Mouse (Mus musculus) lung, postnatal 0 days (tissue): ENCODE results near the gene Tubb2a. TPM values are rescaled to one million over a fixed set of nuclear protein-coding genes. Genes with fewer than 3 reads are reported as not detected.
A peak's percentile ranks its signal among the peaks of the same experiment; 100 is the strongest.

Experiments used
- ATAC-seq: fragments of 200-750 bp; cut with Nextera tagmentation; 2 replicates; pipeline ENCODE4 v1.8.0; 2017; ENCODE audit warnings: moderate library complexity
- DNase-seq: peaks from one replicate; pipeline ENCODE4 v3.0.0-alpha.2; 2016; ENCODE audit warnings: low spot score
- H3K27ac ChIP-seq: fragments of 300-500 bp; sonication (generic); 2 replicates; pipeline ENCODE4 v1.5.1; 2014; ENCODE audit warnings: antibody characterized with exemption, mild to moderate bottlenecking, low read length, mixed read lengths
- H3K27me3 ChIP-seq: fragments of 300-500 bp; sonication (generic); replicated peaks from 2 replicates; pipeline ENCODE4 v1.6.1; 2014; ENCODE audit warnings: low read length, mixed read lengths; ENCODE audit not compliant: insufficient read depth
- H3K36me3 ChIP-seq: fragments of 300-500 bp; sonication (generic); 2 replicates; pipeline ENCODE4 v1.6.1; 2014; ENCODE audit warnings: low read length, mixed read lengths; ENCODE audit not compliant: insufficient read depth
- H3K4me1 ChIP-seq: fragments of 300-500 bp; sonication (generic); 2 replicates; pipeline ENCODE4 v1.6.1; 2014; ENCODE audit warnings: antibody characterized with exemption, low read depth, low read length, mixed read lengths; ENCODE audit not compliant: insufficient read depth
- H3K4me2 ChIP-seq: fragments of 300-500 bp; sonication (generic); replicated peaks from 2 replicates; pipeline ENCODE4 v1.6.1; 2014; ENCODE audit warnings: low read depth, mild to moderate bottlenecking, low read length, moderate library complexity, mixed read lengths
- H3K4me3 ChIP-seq: fragments of 300-500 bp; sonication (generic); 2 replicates; pipeline ENCODE4 v1.5.1; 2014; ENCODE audit warnings: low read depth, low read length
- H3K9ac ChIP-seq: fragments of 300-500 bp; sonication (generic); replicated peaks from 2 replicates; pipeline ENCODE4 v1.6.1; 2014; ENCODE audit warnings: low read depth, mild to moderate bottlenecking
- H3K9me3 ChIP-seq: fragments of 300-500 bp; sonication (generic); 2 replicates; pipeline ENCODE4 v1.6.1; 2016; ENCODE audit warnings: low read length, mixed read lengths
- CTCF ChIP-seq: IDR thresholded peaks from 2 replicates; pipeline ENCODE4 v1.5.1; 2016; ENCODE audit warnings: antibody characterized with exemption, mild to moderate bottlenecking
- EP300 ChIP-seq: IDR thresholded peaks from 2 replicates; pipeline ENCODE4 v1.6.1; 2016; ENCODE audit warnings: antibody characterized with exemption, mild to moderate bottlenecking, control low read depth
- WGBS: fragments of 180-500 bp; shearing (Covaris S2); extraction: QIAGEN DNeasy Blood & Tissue Kit; methylation state at CpG from one replicate; pipeline ENCODE4 v1.1.7; 2014; 5-methylcytosine and 5-hydroxymethylcytosine counted together
- polyA plus RNA-seq: library from polyadenylated mRNA; unstranded; fragments of >200 nt; fragmentation: Nextera tagmentation; extraction: Ambion mirVana; gene quantifications from 2 replicates; pipeline ENCODE4 v1.2.1, GENCODE M21; 2015

The Tubb2a gene
- polyA plus RNA-seq, 1 experiment from 2014 or later, result 167 TPM

DNA sequence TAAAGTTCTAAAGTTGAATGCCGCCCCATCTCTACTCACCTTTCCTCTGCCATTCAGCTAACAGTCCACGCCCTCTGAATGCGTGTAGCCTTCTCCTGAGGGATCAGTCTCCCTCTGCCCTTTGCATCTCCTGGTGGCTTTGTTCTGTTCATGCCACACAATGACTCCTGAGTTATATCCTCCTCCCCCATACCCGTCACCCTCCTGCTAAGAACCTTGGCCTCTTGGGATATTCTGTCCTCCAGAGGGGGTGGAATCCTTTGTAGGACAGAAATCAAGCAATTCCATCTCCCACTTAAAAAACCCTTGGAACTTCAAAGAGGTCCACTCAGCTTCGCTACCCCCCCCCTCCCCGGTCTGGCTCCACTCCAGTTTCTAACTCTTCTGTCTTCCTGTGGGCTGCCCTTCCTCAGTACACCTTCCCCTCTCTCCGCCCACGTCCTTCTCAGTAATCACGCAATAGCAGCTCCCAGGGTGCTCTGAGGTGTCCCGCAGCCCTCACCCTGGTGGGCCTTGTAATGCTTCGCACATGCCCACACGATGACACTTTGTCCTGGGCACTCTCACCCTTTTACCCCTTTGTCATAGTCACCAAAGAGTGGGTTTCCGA, 24.0 kb downstream of the Tubb2a start:
- 51% methylated on average over 13 of the region's 13 CpGs for WGBS
- Histone ChIP-seq H3K27me3 (no peaks in the 10 kb centered on the region), H3K36me3 (peaks cover 4% of the 10 kb centered on the region; the same call in 1 of the 2 replicates), H3K27ac (peak overlapping the region; percentile 64), H3K4me1 (no peaks in the 10 kb centered on the region), H3K4me3 (no peak overlapping the region), H3K9me3 (no peaks in the 10 kb centered on the region), H3K4me2 (no peak overlapping the region), H3K9ac (no peak overlapping the region)
- TF ChIP-seq CTCF (no peak), EP300 (no peak)
- DNase-seq (peak; percentile 46), ATAC-seq (peak; percentile 76)

GRCm38 (mm10) chr13:34051692-34052091, 26.1 kb downstream of the Tubb2a start:
- TF ChIP-seq CTCF (peak; percentile 13; the same call in 1 of the 2 replicates), EP300 (no peak)
- WGBS, result 64% methylated on average over 3 of the region's 3 CpGs
- no peak for ATAC-seq

DNA sequence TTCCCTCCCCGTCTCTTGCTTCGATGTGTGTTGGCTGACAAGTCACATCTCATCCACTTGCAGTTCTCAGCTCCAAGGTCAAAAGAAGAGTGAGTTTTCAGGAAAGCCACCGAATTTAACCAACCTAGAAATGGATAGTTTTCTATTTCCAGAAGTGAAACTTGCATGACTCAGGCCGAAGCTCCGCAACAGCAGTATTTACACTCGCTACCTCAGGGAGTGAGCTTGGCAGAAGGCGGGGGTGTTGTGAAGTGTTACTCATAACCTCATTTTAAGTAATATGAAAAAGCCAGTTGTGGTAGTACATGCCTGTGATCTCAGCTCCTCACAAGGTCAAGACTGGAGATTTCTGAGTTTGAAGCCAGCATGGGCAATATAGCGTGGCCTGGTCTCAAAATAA, 27.3 kb downstream of the Tubb2a start:
- 92% methylated on average over 8 of the region's 8 CpGs for WGBS
- ATAC-seq, result no peak
- H3K27me3 ChIP-seq, result no peaks in the 10 kb centered on the region
- H3K4me2 ChIP-seq, result no peak overlapping the region
- no peak overlapping the region for H3K9ac ChIP-seq
- no peaks in the 10 kb centered on the region for H3K9me3 ChIP-seq
- no peak overlapping the region for H3K27ac ChIP-seq
- no peaks in the 10 kb centered on the region for H3K4me1 ChIP-seq
- DNase-seq, result no peak
- H3K36me3 ChIP-seq, result peaks cover 4% of the 10 kb centered on the region
- H3K4me3 ChIP-seq, result no peak overlapping the region
- TF ChIP-seq CTCF (no peak), EP300 (no peak)

More at GRCm38 (mm10) chr13:34051692-34052091, 26.1 kb downstream of the Tubb2a start:
- Histone ChIP-seq H3K27ac (no peak overlapping the region), H3K4me2 (no peak overlapping the region), H3K9ac (no peak overlapping the region), H3K9me3 (no peaks in the 10 kb centered on the region), H3K36me3 (peaks cover 4% of the 10 kb centered on the region), H3K4me1 (no peaks in the 10 kb centered on the region), H3K27me3 (no peaks in the 10 kb centered on the region), H3K4me3 (no peak overlapping the region)
- DNase-seq, result peak; percentile 44

- TF ChIP-seq EP300 (no peak), CTCF (no peak)
- H3K27me3 ChIP-seq, result no peaks in the 10 kb centered on the region
- H3K36me3 ChIP-seq, result peaks cover 4% of the 10 kb centered on the region
- no peaks in the 10 kb centered on the region for H3K9me3 ChIP-seq
- 92% methylated on average over 3 of the region's 3 CpGs for WGBS
- no peak for ATAC-seq
- no peaks in the 10 kb centered on the region for H3K4me1 ChIP-seq
- no peak for DNase-seq
- no peak overlapping the region for H3K27ac ChIP-seq
- H3K4me3 ChIP-seq, result no peak overlapping the region
- no peak overlapping the region for H3K4me2 ChIP-seq
- H3K9ac ChIP-seq, result no peak overlapping the region
These were observed 30.3 kb downstream of the Tubb2a start for GRCm38 (mm10) chr13:34047526-34047925.

DNA sequence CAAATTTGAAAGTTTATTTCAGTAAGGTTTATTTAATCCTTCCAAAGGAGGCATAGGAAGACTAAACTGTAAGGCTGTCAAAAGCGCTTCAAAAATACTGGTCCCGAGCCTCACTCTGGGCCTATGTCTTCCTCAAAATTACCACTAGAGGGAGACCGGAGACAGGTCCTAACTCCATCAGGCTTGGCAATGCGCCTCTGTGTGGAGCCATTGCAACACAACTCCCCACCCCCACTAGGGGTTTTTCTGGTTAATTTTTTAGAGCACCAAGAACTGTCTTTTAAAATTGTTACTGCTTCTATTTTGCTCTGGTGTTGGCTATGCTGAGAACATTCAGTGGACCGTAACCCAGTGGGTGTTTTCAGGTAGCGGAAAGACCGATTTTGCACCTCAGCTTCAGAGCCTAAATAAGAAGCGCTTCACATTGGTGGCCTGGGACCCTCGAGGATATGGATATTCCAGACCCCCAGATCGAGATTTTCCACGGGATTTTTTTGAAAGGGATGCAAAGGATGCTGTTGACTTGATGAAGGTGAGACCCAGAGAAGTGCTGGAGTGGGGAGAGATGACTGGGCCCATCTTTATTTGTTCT, 31.3 kb downstream of the Tubb2a start:
- 39% methylated on average over 11 of the region's 11 CpGs for WGBS
- no peaks in the 10 kb centered on the region for H3K4me1 ChIP-seq
- H3K9me3 ChIP-seq, result no peaks in the 10 kb centered on the region
- H3K4me3 ChIP-seq, result no peak overlapping the region
- H3K27ac ChIP-seq, result no peak overlapping the region
- ATAC-seq (peak; percentile 90), DNase-seq (peak; percentile 91)
- H3K4me2 ChIP-seq, result no peak overlapping the region
- H3K9ac ChIP-seq, result no peak overlapping the region
- H3K27me3 ChIP-seq, result no peaks in the 10 kb centered on the region
- no peaks in the 10 kb centered on the region; the same call in 1 of the 2 replicates for H3K36me3 ChIP-seq
- TF ChIP-seq EP300 (no peak), CTCF (peak; percentile 92)

DNA sequence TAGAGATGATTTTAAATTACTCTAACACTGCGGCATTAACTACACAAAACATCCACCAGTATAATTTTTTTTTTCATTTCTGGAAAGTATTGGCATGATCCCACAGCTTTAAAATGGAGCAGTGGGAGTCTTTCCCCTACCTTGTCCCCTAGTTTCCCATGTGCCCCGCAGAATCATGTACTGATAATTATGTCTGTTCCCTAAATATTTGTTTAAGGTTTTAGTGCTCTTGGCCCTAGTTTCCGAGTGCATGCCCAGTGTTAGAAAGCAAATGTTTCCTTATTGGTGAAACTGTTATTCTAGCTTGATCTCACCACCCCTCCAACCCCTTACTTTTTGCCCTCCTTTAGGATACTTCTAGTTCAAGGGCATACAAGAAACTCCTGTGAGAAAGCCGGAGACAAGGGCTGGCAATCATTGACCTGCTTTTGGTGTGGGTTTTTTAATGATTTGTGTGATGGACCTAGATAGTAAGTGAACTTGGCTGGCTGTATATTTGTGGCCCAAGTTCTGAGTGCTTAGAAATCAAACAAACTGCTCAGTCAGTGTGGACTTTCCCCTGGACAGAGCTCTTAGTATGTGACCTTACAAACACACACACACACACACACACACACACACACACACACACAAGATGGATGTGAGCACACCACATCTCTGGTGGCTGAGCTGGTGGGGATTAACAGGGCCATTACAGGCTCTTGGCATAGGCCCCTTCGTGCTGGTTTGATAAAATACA, 32.1 kb downstream of the Tubb2a start:
- DNase-seq, result no peak

More for the DNA sequence above, 32.1 kb downstream of the Tubb2a start:
- no peaks in the 10 kb centered on the region for H3K9me3 ChIP-seq
- no peaks in the 10 kb centered on the region for H3K27me3 ChIP-seq
- WGBS, result 40% methylated on average over 5 of the region's 5 CpGs
- H3K4me3 ChIP-seq, result no peak overlapping the region
- ATAC-seq, result no peak
- H3K27ac ChIP-seq, result no peak overlapping the region
- TF ChIP-seq CTCF, result no peak
- no peak for TF ChIP-seq EP300
- H3K9ac ChIP-seq, result no peak overlapping the region
- no peak overlapping the region for H3K4me2 ChIP-seq
- H3K4me1 ChIP-seq, result no peaks in the 10 kb centered on the region
- H3K36me3 ChIP-seq, result no peaks in the 10 kb centered on the region; the same call in 1 of the 2 replicates
